Mouse (Mus musculus) 3134 (cell line): ENCODE results near the gene Atp1a2.

Experiments used
- DNase-seq: peaks from one replicate; pipeline ENCODE4 v3.0.0-alpha.2; 2011; ENCODE audit warnings: low spot score; ENCODE audit not compliant: insufficient read length; ENCODE audit errors: extremely low read depth

Atp1a2 gene

DNA sequence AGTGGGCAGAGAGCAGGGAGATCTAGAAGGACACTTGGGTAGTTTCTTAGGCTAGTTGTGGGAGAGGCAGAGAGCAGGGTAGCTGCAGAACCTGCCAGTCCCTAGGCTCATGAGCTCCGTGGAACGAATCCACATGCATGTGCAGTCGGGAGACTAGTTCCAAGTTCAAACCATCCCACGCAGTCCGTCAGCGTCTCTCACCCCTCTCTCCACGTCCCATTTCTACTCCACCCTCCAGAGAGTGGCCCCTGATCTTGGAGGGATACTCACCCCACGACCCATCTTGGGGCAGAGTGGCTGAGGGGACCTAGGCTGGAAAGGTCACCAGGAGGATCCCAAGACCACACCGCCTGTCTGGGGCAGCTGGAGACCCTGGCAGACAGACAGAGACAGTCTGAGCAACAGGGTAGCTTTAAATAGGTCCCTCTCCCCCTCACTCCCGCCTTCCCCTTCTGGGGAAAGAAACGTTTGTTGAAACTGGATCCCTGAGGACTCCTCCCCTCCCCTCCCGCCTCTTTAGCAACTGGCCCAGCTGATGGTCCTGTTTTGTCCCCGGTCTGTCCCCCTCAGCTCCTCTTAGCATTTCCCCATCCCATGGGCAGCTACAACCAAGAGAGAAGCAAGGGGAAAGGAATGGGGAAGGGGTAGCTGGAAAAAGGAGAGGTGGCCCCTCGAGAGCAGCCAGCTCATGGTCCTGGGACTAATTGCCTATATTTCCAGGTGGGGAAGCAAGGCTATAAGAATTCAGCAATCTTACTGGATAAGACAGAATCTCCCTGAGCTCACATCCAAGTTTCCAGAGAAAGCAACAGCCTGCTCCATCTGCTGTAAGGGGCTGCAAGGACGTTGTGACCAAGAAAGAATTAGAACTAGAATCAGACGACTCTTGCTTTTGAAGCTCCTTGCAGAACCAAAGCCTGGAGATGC lies at the start of gene Atp1a2:
Gene Atp1a2 (minus strand): TSS at position 454 of the 927 bp plus-strand sequence.
- no peak for DNase-seq

DNA sequence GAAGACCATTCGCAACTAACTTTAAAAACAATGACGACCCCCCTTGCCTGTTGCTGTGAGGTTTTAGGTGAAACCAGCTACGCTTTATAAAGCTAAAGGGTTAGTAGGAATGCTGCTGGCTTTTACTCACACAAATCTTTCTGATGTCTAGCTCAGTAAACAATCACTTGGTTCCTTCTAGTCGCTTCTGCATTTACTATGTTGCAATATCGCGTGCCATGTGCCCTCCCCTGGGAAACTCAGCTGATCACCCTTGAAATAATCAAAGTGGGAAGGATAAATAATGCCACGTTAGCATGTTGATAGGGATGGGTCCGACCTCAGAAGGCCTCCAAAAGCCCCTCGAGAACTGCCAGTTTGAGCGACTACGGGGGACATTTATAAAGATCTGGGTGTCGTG lies 49.5 kb upstream of the Atp1a2 start:
- DNase-seq: no peak

DNA sequence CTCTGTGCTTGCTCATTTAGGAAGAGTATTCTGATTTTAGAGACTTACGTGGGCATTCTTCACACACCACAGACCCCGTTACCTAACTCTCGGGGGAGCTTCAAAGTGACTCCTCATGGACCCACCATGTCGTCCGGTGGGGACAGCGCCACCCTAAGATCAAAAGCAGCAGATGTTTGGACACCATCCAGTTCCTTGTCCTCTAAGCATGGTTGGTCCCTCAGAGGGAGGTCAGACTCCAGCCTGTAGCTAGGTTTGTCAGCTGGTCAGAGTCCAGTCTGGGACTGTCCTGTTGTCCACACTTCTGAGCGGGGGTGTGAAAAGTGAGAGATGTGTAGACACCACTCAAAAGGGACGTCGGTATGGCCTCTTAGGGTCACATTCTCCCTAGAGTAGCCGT lies 48.8 kb upstream of the Atp1a2 start:
- no peak for DNase-seq

DNA sequence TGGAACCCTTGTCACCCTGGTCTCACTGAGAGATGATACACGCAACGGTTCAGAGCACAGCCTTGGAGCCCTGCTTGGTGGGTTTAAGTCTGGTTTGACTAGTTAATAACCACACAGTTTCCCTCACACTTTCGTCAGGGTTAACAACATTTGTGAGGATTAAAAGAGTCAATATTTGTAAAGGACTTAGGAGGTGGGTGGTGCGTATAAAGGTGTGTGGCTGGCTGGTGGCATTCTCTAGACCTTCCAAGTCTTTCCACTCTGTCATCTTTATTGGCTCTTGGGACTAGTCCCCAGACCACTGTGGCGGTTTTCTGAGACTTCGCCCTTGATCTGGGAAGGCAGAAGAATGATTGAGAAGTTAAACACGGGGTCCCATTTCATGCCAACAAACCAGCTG lies 47.0 kb upstream of the Atp1a2 start:
- DNase-seq: no peak

DNA sequence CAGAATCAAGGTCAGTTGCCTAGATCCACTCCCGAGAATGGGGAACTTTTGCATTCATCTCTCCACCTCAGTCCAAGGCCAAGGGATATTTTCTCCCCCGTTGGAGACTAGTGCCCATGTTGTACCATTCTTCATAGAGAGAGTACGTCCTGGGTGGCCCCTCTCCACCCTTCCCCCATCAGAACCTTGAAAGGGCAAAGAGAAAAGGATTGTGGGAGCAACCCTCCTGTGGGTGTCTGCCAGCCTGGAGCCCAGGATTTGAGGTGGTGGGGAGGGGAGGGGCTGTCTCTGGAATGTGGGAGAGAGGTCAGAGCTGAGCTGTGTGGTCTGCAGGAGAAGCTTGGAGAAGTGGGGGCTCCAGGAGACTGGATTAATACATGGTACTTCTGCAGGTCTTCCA lies 46.0 kb upstream of the Atp1a2 start:
- DNase-seq: no peak

DNA sequence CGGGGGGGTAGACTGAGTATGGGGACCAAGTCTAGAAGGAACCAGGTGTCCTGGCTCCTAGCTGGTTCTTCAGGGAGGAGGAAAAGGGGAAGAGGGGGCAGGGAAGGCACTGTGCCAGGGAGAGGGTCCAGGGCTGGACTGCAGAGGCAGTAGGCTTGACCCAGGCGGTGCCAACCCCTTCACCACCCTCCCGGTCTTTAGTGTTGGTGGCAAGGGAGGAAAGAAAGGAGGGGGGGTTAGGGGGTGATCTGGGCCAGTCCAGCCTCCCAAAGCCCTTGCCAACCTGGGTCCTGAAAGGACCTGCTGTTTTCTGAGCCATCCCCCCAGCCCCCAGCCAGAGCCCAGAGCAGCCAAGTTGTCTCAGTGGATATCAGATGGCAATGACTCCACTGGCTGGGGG lies 44.9 kb upstream of the Atp1a2 start:
- no peak for DNase-seq

DNA sequence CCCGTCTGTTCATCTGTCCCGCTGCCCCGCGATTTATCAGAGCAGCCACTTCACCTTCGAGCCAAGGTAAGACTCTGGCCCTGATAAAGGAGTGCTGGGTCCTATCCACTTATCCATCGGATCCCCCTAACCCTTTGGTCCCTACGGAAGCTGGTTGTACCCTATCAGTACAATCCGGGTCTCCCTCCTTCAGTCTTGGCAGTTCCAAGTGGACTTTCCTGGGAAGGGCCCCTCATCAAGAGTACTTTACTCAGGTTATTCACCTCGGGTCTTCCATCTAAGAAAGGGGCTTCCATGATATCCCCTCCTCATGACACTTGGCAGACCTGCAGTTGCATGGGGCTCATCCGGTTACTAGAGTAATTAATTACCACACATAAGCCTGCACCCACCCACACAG lies 43.5 kb upstream of the Atp1a2 start:
- DNase-seq: no peak

DNA sequence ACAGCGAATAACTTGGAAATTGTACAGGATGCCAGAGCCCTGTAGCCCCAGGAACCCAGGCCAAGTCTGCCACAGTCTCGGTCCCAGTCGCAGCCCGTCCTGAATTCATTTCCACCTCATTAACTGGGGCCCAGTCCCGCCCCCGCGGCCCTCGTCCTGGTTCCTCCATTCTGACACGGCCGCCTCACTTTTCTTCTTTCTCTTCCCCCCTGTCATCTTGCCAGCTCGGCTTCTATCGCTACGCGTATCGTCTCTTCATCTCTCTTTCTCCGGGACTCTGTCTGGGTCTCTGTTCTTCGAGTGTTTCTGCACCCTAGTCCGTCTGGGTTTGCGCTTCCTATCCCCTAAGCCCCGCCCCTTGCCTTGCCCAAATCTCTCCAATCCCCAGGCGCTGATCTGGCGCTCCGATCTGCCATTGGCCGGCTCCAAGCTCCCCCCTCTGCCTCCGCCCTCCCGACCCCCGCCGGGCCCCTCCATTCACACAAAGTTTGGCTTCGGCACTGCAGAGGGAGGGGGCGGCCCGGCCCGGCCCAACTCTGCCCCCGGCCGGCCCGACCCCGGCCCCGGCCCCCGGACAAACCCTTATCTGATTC lies 43.0 kb upstream of the Atp1a2 start, which contains the start of gene Kcnj10:
Gene Kcnj10 (plus strand): TSS at position 482 of the 593 bp plus-strand sequence.
- DNase-seq: no peak

DNA sequence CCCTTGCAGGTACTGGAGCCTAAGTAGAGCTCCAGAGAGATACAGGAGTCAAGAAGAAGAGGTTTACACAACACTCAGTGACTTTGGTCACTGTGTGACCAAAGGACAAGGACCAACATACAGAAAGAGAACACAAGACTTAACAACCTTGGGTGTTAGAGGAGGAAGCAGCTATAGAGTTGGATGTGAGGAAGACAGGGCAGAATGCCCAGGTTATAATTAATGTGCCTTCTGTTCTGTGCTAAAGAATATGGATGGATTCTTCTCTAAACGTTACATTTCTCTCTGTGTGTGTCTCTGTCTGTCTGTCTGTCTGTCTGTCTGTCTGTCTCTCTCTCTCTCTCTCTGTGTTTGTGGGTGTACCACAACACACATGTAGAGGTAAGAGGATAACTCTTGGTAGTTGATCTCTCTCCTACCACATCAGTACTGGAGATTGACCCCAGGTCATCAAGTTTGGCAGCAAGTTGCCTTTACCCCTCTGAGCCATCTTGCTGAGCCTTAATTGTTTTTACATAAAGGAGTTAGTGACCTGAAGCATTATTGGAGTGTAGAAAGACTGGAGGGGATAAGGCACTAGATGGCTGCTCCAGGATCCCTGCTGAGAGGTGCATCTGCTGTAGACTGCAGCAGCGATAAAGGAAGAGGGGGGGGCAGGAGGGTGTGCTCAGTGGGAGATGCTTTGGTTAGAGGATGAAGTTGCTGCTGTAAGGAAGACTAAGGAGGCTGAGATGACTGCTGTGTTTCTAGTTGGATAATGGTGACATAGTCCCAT lies 39.7 kb upstream of the Atp1a2 start:
- DNase-seq: no peak

DNA sequence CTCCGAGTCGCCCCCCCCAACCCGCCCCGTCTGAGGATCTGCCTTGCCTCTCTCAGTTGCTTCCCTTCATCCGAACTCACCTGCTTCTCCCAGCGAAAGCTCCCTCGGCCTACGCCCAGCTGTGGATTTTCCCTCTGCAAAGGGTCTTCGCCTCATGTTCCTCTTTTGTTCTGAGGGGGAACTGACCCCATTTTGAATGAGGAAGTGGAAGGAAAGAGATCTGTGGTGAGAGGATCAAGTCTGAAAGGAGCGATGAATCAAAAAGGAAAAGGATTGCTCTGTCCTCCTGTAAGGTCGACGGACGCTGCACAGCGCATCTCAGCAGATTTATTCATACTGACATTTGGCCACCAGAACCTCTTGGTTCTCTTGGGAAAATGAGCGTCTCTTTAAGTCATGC lies 37.9 kb upstream of the Atp1a2 start:
- DNase-seq: no peak

DNA sequence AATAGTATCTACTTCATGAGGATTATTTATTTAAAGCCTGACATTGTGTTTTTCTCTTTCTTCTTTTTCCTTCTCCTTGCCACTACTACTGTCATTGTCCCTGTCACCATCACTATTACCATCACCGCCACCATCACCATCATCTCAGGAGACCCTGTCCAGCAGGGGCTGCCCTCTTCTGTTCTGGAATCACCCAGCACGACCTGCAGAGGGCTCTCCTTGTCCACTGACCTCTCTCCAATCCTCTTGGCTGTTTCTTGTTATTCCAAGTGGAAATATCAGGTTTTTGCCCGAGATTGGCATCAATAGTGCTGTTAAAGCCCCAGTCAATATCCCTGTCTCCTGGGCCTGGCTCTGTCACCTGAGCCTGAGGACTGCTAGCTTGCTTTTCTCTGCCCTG lies 35.6 kb upstream of the Atp1a2 start:
- no peak for DNase-seq

DNA sequence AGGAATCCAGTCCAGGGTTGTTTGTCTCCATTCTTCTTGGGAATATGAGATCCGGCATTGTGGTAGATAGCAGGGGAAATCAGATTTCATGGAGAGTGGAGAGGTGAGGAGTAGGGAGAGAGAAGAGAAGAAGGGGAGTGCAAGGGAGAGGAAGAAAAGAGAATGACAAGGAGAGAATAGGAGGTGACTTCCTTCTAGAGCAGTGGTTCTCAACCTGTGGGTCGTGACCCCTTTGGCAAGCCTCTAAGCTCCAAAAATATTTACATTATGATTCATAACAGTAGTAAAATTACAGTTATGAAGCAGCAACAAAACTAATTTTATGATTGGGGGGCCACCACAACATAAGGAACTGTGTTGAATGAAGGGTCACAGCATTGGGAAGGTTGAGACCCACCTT lies 35.1 kb upstream of the Atp1a2 start:
- DNase-seq: no peak

DNA sequence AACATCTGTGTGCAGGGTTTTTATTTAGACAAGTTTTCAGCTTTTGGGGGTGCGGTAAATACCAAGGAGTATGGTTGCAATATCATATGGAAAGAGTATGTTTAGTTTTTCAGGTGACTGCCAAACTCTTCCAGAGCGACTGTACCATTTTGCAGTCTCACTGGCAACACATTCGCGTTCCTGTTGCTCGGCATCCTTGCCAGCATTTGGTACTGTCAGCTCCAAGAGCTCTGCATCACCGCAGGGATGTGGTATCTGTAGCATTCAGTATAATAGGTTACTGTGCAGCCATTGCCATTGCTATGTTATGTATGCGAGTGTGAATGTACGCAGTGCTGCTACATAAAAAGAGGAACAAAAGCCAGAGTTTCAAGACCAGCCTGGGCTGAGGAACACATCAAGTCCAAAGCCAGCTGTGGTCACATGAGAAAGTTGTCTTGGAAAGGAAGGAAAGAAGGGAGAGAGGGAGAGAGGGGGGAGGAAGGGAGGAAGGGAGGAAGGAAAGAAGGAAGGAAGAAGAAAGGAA lies 33.6 kb upstream of the Atp1a2 start:
- no peak for DNase-seq

DNA sequence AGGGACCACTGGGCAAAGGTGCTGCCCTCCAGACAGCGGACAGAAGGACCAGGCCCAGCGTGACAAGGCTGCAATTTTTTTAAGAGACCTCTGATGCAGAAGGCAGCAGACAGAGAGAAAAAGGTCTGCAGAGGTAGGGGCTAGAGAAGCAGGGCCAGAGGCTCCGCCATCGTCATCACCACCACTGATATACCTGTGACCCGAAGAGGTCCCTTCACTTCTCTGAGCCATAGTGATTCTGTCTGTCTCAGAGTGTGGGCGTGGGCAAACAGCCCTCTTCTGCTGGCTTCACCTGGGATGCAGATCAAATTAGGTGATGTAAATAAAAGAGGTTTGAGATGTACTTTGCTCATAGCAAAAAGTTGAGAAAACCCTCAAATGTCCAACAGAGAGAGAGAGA lies 31.8 kb upstream of the Atp1a2 start:
- DNase-seq: no peak

DNA sequence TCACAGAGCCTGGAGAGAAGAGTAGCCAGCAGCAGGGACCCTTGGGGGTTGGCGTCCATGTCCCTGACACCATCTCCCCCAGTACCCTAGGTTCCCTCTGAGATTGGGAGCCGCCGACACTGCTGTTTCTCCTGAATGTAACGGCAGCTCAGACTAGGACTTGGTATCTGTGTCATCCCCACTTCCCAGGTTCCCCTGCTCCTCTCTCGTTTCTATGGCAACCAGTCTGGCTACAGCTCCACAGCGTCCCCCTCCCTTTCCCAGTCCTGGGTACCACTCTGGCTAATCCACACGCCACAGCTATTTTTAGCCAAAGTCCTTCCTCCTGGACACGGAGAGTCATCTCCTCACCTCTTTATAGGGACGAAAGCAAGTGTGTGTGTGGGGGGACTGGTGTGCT lies 31.3 kb upstream of the Atp1a2 start, which contains the start of gene Kcnj9:
Gene Kcnj9 (minus strand): TSS at position 188 of the 400 bp plus-strand sequence.
- DNase-seq: no peak

DNA sequence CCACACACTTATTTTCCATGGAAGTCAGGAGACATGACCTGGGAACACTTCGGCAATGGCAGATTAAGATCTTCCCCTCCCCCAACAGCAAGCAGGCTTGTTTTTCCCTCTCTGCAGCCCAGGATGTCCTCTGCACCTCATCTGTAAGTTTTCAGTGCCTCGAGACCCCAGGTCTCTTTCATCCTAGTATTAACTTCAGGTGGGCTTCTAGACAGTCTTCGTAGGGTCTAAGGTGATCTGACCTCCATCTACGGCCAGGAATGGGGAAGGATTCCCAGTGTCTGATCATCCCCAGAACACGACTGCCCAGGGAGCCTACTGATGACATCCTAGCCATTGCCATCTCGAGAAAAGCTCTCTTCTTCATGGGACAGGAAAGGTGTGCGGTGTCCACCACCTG lies 30.6 kb upstream of the Atp1a2 start:
- no peak for DNase-seq

DNA sequence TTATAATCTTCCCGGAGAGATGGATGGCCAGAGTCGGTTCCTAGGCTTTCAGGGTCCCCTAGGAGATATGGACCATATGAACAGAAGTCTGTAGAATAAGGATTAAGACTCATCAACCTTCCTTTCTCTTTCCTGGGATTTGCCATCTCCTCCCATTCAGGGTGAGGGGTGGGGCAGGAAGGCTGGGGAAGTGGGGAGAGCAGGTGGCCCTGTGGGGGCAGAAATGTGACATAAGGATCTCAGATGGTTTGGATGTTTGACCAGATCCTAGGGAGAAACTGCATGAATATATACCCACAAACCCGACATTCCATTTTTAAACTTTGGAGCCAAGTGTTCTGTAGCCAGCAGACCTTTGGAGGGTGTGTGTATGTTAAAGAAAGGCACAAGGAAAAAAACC lies 30.2 kb upstream of the Atp1a2 start:
- DNase-seq: no peak

DNA sequence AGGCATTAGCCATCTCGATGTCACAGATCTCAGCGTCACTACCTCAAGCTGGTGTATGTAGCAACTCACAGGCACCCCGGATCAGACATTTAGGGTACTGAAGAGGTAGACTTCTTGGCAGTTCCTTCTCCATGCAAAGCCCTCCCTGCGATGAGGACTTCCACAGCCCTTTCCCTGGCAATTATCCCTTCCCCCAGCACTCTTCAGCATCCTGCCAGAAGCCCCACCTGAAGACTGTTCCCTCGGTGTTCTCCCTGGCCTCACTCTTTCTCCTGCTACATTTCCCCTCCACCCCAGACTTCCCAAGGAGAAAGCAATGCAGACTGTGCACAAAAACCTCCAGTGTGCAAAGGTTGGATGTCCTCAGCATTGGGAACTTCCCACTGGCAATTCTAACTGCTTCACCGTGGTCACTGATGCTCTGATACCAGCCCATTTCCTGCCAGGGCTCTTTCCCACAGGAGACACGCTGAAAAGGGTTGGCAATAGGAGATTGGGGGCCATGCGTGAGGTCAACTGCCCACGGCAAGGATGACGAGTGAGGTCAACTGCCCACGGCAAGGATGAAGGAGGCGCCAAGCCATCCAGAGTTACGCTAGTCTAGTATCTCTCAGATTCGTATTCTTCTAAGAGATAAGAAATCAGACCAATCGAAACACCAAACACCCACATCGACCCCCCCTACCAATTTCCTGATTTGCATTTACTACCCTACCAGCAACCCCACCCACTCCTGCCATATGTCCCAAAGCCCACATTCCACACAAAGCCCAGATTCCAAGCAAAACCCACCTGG lies 29.5 kb upstream of the Atp1a2 start:
- DNase-seq: no peak

DNA sequence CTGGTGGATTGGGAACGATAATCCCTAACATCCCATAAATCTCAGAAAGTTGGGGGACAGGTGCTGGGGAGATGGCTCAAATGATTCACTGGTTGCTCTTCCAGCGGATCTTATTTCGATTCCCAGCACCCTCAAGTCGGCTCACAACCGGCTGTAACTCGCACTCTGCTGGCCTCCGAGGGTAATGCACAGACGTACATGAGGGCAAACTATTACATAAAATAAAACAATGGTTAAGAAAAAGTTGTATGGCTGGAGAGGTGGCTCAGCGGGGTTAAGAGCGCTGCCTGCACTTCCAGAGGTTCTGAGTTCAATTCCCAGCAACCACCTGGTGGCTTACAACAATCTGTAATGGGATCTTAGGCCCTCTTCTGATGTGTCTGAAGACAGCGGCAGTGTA lies 28.8 kb upstream of the Atp1a2 start:
- no peak for DNase-seq
